Mouse (Mus musculus) C3H10T1/2 (cell line): Measurements from ENCODE around the gene Ascc1. TPM values are rescaled to one million over a fixed set of nuclear protein-coding genes. Genes with fewer than 3 reads are reported as not detected.

Experiments used
- polyA plus RNA-seq, 2 experiments: library from polyadenylated mRNA; unstranded; fragments of >200 nt; fragmentation: generic; extraction: Trizol; gene quantifications; one replicate each; pipeline ENCODE4 v1.2.1; 2012; ENCODE audit warnings: missing spikeins in 2 of 2

The Ascc1 gene
- polyA plus RNA-seq = 10 to 100 TPM; 50.5 to 68.4 TPM

DNA sequence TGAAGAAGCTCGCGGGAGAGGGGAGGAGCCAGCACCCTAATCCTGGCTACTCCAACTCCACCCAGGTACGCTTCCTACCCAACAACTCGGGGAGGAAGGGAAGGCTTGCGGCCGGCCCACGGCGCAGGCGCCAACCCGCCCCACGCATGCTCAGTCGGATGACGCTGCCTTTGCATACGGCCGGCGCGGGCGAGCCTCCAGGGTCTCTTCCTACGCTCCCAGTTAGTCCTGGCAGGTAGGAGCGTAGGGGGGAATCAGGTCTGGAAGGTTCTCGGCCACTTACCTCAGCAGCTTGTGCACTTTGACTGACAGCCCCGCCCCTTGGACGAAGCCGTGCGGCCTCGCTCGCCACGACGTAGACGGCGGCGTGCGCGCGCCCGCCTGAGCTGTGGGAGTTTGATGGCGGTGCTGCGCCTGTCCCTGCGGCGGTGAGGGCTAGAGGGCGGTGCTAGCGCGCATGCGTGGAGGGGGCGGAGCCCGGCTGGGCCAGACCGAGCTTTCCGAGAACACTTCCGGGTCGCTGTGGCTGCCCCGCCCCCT lies at the start of gene Ascc1, which contains the start of gene Anapc16:
Gene Ascc1, plus strand, starts transcription at position 133 of the 540 bp plus-strand sequence.
Gene Anapc16, minus strand, starts transcription at position 463 of the 540 bp plus-strand sequence.

DNA sequence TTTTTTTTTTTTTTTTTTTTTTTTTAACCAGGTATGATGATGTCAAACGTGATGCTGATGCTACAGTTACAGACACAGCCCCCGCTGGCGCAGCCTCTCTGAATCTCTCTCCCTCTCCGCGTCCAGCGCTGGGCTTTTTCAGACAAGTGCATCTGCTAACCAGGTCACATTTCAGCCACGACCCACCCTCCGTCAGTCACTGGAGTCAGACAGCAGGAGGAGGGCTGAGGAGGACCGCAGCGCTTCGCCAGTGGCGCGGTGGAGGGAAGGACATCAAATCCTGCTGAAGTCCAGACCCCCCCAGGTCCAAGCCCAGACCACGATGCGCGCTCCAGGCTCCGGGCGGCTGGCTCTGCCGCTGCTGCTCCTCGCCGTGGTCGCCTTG lies 103.5 kb downstream of the Ascc1 start, which contains the start of gene Spock2:
Gene Spock2, plus strand, starts transcription at position 74 of the 385 bp plus-strand sequence.

Other genes starting within 250 kb of the Ascc1 start
- gene Dnajb12, start 123.2 kb upstream of the Ascc1 start, polyA plus RNA-seq = 10 to 100 TPM; 13.6 to 45.7 TPM
- gene Ddit4, start 51.0 kb upstream of the Ascc1 start, polyA plus RNA-seq = 100 to 1,000 TPM in 1 of 2 experiments, 10 to 100 TPM in 1; 28.6 to 121 TPM
- 100 to 1,000 TPM in 1 of 2 experiments, 10 to 100 TPM in 1; 75.1 to 148 TPM for gene Anapc16, start 330 bp downstream of the Ascc1 start, polyA plus RNA-seq
- under 1 TPM in 1 of 2 experiments, not detected in 1; 0.12 TPM for gene Spock2, start 103.4 kb downstream of the Ascc1 start, polyA plus RNA-seq
- 1 to 10 TPM in 1 of 2 experiments, under 1 TPM in 1; 0.22 to 1.8 TPM for gene Chst3, start 216.5 kb downstream of the Ascc1 start, polyA plus RNA-seq